Mouse (Mus musculus) WW6 (cell line): ENCODE measurements around the gene Elmo1.

Experiments used
- DNase-seq: peaks from one replicate; pipeline ENCODE4 v3.0.0-alpha.2; 2013; ENCODE audit warnings: low read depth, low spot score

Elmo1 gene

DNA sequence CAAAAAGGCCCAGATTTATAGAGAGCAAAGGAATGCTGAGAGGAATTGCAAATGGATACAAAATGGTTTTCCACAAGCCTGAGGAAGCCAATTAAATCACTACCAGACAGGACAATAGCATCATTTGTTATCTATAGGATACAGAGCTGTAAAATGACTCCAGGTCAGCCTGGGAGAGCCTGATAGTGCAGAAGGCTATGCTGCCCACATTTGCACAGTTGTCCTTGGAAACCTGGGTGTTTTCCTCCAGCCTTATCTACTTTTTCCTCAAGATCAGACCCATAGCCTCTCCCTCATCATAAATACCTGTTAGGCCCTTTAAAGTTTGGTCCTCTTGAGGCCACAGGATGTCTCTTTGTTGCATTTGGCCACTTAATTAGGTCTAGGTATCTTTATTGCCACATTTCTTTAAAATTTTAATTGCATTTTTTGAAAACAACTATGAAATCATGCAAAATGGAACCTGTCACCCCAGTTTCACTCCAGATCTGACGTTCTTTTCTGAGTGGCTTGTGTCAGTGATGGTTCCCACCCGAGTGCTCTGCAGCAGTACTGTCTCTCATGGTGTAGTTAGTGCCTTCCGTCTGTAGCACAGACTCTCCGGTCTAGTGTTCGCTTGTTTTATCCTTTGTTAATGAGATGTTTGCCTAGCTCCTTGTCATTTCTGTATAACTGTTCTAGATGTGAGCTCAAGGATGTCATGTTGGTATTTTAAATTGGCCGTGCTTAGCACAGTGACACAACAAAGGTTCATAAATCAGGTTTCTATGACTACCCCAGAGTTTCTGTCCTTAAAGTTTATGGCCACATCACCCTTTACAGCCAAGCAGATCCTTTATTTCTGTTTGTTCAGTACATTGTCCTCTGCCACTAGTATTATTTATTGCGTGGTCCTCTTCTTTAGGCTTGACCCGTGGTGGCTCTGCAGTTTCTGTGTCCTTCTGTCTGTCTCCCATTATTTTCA lies 167.4 kb downstream of the Elmo1 start:
- no peak for DNase-seq

DNA sequence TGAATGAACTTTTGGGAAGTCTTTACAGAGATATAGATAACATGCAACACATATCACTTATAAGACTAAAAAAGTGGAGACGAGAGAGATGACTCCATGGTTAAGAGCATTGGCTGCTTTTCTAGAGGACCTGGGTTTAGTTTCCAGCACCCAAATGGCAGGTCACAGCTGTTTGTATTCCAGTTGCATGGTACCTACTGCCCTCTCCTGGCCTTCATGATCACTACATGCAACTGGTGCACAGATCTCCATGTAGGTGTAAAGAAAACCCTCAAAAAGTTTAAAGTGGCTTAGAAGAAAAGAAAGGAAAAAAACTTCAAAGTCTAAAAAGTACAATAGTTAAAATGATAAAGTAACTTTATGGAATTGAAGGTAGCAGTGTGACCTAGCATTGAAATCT lies 172.8 kb downstream of the Elmo1 start:
- no peak for DNase-seq

DNA sequence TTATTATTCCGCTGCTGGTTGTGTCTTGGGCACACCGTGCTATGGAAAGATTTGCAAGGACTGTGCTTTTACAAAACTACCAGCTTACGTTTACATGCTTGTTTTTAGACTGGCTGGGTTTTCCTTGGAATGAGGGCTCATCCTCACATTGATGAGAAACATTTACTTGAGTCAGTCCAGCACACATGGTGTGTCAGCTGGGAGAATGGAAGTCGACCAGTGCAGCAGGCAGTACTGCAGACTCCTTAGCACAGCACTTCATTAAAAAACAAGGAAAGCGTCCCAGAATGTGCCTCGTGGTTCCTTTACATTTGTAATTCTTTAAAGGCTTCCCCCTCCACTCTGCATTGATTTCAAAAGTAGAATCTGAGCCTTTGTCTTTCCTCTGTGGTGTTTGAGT lies 179.8 kb downstream of the Elmo1 start:
- DNase-seq = no peak

DNA sequence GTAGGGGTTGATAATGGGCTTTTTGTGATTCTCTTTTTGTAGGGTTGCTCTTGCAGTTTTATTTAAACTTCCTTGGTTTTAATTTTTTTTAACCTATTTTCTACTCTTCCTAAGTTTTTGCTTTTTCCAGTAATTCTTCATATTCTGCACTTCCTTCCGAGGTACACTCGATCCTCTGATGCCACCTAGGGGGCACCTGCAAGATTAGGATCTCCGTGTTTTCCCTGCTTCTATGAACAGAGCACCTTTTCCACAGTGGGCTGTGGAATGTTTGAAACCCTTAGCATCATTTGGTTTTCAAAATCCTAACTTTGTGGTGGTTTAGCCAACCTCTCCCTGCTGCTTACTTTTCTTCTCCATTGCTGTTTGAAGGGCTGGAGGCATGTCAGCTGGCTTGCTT lies 181.4 kb downstream of the Elmo1 start:
- DNase-seq = no peak

DNA sequence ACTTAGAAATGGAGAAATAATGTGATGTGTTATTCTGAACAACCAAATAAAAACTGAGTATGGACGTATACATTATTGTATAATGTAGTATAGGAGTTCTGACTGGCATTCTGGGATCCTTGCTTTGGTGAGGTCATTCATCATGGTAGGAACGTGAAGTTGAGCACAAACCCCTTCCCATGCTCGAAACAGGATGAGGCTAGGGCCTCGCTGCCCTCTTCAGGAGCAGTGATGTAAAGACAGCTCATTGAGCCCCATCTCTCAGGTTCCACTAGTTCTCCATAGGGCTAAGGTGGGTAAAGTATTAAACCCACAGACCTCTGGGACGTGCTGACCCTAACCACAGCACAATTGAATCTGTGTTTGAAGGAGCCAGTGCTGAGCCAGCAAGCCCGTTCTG lies 182.2 kb downstream of the Elmo1 start:
- DNase-seq = no peak

DNA sequence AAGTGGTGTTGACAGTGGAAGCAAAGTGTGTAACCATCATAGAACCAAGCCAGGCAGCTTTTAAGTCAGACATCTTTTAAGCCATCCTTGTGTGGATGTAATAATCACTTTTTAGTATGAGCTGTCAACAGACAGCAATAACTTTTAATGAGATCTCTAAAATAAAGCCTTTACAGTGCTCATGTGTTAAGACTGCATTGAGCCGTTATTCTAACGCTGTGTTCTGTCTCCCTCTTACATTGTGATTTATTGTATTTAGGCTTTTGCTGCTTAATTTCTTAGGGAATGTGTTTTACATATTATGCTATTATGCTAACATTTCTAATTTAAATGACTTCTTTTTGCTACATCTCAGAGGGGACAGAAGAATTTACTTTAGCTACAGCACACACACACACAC lies 189.5 kb downstream of the Elmo1 start:
- DNase-seq = no peak

DNA sequence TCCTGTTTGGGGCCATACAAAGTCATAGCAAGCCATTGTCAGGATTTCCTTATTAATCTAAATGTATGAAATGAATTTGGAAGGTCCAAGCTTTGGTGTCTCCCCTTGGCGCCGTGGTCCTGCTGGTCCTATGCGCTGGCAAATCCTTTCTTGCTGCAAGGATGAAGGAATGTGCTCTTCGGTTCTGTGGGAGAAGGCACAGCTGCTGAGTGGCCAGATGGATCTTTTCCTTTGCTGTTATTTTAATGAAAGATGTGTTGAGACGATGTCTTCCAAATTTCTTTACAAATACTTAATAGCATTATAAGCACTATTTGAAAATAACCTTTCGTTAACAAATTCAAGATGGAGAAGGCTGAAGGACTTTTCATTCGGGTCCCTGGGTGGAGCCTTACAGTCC lies 193.5 kb downstream of the Elmo1 start:
- DNase-seq = no peak

DNA sequence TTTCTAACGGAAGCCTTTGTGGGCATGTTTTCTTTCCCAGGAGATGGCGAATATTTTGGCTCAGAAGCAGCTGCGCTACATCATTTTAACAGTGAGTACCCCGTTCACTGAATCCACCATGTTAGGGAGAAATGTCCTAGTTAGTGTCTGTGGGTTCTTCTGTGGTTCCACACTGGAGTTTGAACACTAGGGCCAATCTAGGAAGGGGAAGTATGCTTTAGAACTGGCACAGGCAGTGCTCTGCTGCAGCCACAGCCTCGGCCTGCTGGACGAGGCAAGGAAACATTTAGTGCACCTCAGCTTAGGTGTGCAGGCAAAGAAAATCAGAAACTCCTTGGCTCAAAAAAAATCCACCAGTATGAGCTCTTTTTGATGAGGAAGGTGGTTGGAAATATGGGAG lies 196.3 kb downstream of the Elmo1 start:
- DNase-seq = no peak

DNA sequence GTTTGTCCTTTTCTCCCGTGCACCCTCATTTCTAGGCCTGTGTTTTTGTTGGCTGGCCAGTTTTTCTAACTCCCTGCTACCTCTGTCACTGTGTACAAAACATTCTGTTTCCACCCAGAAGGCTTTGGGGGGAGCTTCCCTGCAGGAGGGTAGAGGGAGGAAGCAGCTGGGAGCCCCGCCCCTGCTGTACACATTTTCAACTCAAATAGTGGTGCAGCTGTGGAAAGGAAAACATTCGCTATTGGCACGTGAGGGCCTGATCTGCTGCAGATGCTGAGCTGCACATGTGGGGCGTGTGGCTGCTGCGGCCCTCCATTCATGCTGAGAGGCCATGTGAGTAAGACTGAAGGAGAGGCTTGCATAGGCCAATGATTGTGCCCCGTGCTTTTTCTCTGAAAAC lies 198.0 kb downstream of the Elmo1 start:
- DNase-seq = no peak

DNA sequence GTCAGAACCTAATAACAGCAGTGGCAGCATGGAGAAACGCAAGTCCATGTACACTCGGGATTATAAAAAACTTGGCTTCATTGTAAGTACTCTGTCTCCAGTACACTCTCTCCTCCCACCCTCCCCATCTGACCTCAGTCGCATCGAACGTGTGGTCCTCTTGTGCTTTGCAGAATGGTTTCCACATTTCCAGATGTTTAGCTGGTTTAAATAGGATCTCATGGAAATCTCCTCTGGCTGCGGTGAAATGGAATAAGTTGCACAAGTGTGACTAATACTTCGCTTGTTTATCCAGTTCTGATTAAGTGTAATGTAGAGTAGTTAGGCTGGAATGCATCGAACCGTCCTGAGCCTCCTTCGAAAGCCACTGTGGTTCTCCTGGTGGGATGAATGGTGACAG lies 200.0 kb downstream of the Elmo1 start:
- DNase-seq = no peak

DNA sequence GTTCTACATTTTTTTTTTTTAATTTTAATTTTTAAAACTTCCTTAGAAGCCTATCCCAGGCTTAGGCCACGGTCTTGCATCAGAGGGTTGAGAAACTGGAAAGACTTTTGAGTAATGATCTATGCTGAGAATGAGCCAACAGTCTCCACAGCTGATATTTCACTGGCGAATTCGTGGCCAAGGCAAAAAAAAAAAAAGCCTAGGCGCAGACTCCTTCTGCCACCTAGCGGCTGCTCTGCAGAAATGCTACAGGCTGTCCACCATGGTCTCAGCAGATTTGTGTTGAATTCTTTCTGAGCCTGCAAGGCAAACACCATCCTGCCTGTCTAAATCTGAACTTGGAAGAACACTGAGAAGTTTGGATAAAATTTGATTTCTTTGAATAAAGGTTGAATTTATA lies 202.0 kb downstream of the Elmo1 start:
- DNase-seq = no peak

DNA sequence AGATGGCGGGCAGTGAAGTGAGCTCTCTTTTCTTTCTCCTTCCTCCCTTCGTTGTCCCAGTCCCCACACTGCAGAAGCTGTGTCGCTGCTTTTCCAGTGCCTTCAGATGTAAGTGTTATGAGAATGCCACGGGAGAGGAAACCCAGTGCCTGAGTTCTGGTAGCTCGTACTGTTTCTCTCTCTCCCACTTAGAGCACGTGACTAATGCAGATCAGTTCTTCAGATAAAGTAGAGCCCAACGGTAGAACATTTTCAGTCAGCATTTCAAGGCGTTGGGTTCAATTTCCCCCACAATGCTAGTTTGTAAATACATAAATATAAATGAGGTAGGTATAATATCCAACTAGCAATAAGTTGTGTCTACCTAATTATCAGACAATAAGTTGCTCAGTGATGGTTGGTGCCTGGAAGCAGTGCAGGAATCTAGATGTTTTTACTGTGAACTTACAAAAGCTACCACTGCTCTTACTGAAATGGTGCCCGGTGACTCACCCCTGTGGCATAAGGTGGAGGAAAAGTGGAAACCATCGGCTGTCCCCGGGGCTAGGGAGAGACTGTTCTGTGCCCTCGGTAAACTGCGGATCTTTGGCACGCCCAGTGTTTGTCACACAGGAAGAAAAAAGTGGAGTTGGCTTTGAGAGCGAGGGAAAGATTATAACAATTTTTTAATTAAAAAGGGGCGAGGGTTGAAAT lies 205.0 kb downstream of the Elmo1 start:
- DNase-seq = no peak

DNA sequence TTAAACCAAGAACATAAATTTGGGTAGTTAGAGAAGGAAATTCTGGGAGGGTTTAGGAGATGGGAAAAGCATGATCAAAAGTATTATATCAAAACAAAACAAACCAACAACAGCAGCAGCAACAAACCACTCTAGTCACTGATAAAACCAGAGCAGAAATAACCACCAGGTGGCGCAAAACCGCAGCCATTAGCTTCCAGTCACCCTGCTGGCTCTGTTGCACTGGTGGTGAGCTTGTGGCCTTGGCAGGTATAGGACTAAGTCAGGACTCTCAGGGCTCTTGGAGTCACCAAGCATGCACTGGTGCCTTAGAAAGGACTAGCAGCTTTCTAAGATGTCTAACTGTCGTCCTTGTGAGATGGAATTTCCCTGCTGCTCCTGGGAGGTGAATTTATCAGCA lies 207.4 kb downstream of the Elmo1 start:
- peak; percentile 22 for DNase-seq

DNA sequence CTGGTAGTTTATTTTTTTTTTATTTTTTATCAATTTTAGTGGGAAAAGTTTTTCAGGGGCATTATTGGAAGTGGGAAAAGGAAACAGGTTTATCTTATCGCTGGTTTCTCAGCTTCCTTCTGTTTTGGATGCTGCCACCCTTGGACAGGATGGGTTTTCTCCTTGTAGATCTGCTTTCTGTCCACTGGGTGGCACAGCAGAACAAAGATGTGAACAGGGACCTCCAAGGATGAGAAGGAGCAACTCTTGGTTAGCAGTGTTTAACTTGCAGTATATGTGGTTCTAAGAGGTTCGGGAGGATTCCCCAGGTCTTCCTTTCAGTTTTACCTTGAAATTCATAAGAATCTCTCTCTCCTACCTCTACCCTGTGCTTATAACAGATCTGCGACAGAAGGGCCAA lies 209.0 kb downstream of the Elmo1 start:
- no peak for DNase-seq

DNA sequence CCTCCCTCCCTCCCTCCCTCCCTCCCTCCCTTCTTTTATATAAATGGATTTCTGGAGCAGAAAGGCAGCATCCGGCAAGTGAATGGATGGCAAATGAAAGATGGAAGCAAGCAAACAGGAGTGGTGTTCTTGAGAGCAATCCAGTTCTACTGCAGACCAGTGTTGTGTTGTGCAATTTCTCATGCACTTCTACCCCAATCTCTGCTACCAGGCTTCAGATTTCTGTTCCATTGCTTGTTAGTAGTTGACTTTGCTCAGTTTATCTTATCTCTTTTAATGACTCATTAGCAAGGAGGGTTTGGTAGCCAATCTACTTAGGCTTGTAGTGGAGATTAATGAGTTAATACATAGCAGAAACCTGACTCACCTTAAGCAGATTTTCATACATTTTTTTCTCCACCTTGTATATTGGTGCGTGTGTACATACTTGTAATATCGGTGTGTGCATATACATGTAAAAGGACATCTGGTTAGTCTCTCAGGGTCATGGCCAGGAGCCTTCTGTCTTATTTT lies 209.7 kb downstream of the Elmo1 start:
- DNase-seq = no peak

DNA sequence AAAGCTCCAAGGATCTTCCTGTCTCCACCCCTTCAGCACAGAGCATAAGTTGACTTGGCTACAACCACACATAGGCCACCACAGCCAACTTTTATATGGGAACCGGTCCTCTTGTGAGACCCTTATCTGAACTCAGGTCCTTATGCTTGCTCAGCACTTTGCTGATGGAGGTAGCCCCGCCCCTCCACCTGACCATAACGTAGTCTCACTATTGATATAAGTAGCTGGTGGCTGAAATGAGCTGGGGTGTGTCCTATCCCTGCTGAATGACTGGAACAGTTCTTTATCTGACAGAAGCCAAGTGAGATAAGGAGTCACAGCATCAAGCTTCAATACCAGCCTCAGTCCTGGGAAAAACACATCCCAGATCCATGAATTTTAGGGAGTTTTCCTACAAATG lies 210.2 kb downstream of the Elmo1 start:
- no peak for DNase-seq

DNA sequence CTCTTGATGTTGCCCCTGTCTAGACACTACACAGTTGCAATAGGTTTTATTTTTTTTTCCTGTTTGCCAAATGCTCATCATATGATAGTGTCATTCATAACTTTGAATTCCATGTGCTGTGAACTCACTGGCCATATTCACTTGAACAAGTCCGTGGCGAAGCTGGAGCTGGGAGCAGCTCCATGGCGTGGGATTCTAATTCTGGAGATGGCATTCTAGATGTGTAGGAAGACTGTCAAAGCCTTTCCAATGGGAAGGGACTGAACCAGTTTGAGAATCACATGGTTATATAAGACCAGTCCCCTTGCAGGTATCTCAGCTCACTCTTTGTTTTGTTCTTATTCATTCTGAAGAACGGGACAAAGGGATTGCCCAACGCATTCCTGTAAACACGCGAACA lies 211.4 kb downstream of the Elmo1 start:
- DNase-seq = no peak

DNA sequence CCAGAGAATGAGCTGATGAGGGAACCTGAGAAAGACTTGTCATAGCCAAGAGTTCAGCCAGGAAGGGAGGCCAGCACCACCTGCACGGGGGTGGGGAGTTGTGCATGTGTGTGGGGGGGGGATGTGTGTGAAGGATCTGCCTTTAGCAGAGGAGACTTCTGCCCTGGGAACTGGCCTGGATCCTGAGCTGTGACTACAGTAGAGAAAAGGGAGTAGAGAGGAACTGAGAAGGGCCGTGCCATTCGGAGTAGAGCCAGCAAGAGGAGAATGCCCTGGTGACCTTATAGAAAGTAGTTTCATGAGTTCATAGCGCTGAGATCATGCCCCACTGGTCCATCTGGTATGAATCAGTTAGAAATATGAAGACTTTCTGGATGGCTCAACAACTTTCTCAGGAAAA lies 215.2 kb downstream of the Elmo1 start:
- no peak for DNase-seq

DNA sequence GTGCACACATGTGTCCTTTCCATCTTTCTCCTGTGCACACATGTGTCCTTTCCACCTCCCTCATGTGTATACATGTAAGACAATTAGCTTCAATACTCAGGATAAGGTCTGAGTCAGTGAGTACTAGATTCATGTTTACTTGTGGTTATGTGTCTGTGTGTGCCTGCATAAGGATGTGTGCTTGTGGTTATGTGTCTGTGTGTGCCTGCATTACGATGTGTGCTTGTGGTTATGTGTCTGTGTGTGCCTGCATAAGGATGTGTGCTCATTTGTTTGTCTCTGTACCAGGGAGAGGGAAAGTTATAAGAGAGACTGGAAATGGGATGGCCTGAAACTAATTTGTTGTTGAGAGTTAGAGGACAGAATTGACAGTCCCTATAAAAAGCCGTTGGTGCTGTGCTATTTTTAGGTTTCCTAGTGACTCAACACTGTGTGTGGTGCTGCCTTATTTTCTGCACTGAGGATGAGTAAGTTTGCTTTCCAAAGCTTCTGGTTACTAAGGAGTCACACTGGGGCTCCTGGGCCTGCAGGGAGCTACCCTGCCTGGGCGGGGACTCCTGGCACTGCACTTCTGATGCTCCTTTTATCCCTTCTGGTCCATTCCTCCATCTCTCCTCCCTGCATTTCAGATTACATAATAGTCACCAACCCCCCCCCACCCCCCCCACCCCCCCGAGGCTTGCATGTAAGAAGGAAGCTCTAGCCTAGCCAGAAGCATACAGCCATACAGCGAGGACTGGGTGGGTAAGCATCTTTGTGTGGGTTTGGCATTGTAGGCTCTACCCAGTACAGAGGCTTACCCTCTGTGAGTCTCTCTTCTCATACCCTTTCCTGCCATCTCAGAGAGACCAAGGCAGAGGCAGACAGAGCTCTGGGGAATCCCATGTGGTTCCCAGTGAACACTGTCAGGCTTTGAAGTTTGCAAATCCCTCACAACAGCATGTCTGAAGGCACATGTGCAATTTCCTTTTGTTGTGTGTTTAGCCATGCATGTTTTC lies 216.1 kb downstream of the Elmo1 start:
- DNase-seq = no peak

DNA sequence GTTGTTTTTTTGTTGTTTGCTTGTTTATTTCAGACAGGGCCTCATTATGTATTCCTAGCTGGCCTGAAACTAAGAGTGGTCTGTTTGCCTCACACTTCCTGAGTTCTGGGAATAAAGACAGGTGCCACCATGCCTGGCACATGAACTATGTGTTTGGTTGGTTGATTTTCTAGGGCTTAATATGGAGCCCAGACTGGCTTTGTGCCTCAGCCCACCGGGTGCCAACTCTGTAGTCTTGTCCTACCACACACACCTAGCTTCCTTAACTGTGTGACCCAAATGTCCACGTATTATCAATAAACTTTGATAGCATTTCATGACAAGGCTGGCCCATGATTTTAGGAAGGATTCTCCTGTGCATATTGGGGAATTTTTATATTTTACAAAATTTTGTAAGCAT lies 217.0 kb downstream of the Elmo1 start:
- no peak for DNase-seq

DNA sequence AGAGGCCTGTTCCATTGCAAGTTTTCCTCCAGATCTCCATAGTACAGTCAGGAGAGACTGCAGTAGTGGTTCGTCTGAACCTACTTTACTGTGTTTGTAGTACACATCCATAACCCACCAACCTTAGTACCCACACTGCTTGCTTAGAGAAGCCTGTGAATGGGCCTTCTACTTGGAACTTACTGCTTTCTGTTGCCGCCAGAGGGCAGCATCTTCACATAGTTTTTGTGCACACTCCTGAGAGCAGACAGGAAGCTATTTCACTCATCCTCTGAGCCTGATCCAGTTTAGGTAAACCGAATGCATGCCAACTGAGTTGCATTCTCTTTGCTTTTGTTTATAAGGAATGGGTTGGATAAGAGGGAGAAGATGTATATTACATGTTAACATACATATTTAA lies 221.2 kb downstream of the Elmo1 start:
- peak; percentile 33 for DNase-seq

DNA sequence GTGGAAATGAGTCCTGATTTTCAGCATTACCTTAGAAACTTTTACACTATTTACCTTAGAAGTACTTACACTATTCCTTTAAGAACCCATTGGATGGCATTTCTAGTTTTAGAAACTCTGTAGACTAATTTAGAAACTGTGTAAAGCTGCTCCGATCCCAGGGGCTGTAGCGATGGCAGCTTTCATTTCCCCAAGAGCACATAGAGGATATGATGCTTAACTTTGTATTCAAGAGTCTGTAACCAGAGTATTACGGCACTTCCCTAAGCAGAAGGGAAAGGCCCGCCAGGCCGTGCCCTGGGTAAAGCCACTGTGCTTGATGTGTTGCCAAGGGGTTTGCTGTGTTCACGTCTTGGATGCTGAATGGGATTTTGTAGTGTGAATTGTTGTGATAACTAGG lies 222.9 kb downstream of the Elmo1 start:
- no peak for DNase-seq
